Mouse (Mus musculus) cerebellum, postnatal 4 days (tissue): ENCODE measurements around the gene Anapc16.
"Not testable (repeated sequence)": the region's sequence is repeated elsewhere in the genome, so short reads cannot be mapped to it uniquely, and the experiment has no call there.

Experiments
- DNase-seq, 2 experiments: peaks; one replicate each; pipeline ENCODE4 v3.0.0; 2022; ENCODE audit warnings: low spot score in 2 of 2, mixed read lengths in 1 of 2

The Anapc16 gene

DNA sequence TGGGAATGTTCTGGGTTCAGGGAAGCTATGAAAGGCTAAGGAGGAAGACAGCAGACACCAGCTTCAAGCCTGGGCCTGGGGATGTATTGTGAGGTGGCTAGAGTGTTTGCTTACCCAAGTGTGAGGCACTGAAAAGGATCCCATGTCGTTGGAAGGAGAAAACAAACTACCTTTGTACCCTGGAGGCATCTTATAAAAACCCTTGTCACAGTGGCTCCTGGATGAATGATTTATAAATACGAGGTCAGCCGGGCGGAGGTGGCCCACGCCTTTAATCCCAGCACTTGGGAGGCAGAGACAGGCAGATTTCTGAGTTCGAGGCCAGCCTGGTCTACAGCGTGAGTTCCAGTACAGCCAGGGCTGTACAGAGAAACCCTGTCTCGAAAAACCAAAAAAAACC lies 1.3 kb downstream of the Anapc16 start:
- DNase-seq, result not testable (repeated sequence)

DNA sequence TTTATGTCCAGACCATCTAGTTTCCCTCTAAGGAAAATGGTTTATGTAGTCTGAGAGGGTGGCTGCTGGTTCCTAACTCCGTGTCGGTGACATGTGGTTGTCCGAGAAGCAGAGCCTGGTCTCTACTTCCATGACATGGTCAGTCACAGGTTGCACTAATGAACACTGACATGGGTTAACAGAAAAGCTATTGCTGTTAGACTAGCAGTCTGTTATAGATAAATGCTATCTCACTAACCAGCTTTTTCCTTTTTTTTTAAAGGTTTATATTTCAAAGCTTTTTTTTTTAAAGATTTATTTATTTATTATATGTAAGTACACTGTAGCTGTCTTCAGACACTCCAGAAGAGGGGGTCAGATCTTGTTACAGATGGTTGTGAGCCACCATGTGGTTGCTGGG lies 3.9 kb downstream of the Anapc16 start:
- DNase-seq, result no peak

DNA sequence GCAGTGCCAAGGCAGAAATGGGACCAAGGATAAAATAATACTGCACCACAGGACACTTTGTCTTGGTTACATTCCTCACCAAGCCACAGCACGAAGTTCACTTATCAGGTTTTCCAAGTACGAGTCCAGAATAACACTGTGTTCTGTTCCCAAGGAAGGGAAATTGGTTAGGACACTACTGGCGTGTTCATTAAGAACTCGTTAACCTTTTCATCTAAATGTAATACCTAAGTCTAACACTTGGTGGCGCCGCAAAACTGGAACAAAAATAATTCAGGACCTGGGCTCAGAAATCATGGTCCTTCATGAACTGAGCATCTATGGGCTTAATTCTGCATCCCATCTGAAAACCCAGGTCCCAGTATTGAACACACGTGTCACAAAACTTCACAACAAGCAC lies 5.3 kb downstream of the Anapc16 start:
- peak in 1 of 2 experiments; percentile 62 for DNase-seq

DNA sequence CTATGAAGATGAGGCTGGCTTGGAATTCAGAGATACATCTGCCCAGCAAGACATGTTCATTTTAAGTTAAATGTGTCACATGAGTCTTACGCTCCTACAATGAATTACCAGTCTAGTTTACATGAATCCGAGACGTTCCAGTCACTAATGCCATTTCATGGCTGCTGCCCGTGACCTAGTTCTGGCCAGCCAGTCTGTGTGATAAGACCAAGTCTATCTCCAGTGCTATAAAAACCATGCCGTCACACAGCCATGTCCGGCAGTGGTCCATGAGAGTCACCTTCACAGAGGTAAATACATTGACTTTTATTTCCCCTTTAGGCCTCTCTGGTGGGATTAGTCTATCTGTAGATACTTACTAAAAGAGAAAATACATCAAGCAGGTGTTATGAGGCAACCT lies 7.0 kb downstream of the Anapc16 start:
- no peak for DNase-seq

DNA sequence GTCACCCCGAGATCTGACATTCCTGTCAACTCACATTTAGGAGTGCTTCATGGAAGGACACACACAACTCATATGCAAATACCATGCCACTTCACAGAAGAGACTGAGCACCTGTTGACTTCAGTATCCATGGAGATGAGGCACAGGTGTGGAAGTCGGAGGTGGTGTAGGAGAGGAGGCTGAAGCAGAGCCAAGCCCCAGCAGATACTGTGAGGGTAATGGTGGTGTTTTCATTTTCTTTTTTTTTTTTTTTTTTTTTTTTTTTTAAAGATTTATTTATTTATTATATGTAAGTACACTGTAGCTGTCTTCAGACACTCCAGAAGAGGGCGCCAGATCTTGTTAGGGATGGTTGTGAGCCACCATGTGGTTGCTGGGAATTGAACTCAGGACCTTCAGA lies 9.1 kb downstream of the Anapc16 start:
- not testable (repeated sequence) for DNase-seq

DNA sequence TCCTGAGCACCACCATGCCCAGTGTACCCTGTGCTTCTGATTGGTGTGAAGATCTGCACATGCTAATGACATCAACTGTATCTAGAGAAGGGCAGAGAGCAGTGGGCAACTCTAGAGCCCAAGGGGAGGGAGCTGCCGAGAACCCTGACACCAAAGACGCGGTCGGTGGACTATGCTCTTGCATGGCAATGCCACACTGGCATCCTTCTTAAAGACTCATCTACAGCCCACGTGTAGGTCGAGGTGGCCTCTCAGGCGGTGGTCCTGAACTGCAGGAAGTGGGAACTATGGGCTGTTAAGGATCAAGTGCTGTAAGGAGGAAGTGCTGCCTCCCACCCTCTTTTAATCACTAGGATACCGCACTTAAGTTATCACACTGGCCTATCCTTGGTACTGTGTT lies 10.9 kb downstream of the Anapc16 start:
- no peak for DNase-seq

DNA sequence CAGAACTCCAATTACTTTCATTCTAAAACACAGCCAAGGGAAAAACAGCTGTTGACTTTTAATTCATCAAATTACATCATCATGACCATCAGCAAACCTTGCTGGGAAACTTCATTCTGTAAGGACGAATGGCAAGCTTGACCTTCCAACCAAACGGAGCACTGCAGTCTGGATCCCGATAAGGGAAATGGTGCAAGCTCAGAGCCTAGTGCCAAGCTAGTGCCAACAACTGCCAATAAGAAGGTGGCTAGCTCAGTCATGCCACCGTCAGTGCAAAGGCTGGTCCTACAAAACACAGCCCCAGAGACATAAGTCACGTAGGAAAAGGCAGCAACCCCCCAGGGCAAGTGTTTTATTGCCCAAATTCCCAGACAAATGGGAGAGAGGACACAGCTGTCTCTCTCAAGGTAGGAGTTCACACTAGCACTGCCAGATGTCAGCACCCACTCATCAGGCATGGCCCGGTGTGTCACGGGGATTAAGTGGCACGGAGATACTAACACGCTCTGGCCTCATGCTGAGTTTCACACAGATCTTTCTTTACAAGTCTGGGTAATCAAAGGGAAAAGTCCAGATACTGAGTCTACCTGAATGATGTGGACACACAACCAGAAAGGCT lies 11.6 kb downstream of the Anapc16 start:
- DNase-seq, result no peak

DNA sequence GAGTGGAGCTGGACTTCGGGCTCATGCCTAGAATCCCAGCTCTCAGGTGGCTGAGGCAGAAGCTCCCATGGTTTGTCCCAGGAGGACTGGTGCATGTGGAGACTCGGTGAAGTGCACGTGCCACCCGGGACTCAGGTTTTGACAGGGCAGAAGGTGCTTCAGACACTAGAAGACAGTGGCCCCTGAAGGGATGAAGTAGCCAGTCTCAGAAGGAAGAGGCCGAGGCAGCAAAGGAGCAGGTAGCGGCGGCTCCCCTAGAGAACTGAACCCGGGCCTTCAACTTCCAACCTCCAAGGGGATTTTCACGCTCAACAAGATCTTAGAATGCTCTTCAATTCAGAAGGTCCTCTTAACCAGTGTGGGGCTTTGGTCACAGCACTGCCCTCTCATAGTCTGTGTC lies 12.5 kb downstream of the Anapc16 start:
- no peak for DNase-seq

DNA sequence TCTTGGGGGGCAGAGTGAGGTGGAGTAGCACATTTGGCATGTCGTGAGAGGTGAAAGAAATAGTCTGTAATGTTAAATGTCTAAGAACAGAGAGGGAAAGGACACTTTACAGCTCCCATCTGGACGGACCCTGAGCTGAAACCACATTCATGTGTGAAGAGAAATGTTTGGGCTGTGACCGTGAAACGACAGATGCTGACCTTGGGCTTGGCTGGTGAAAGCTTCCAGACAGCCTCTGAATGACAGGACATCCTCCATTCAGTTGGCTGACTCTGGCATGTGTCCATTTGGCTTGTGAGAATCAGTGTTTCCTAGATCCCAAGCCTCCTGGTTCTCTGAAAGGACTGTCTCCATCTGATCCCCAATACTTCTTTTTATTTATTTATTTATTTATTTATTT lies 14.9 kb downstream of the Anapc16 start:
- DNase-seq, result no peak

DNA sequence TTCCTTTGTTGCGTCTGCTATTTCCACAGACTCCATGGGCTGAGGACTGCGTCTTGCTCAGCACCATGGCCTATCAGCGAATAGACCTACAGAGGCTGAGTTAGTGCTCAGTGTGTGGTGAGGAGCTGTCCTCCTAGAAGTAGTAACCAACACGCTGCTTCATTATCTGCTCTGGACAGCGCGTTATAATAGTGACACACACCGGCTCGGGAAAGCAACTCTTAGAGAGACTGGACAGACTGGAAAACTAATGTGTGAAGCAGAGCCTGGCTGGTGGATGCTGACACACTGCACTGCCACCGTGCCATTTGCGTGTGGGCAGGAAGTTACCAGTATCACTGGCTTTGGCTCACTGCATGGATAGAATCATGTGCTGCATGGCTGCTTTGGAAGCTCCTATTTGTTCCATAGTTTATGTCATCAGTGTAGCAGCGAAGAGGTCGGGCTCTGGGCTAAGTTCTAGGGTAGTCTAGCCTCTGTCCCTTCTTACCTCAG lies 20.5 kb downstream of the Anapc16 start:
- no peak for DNase-seq

DNA sequence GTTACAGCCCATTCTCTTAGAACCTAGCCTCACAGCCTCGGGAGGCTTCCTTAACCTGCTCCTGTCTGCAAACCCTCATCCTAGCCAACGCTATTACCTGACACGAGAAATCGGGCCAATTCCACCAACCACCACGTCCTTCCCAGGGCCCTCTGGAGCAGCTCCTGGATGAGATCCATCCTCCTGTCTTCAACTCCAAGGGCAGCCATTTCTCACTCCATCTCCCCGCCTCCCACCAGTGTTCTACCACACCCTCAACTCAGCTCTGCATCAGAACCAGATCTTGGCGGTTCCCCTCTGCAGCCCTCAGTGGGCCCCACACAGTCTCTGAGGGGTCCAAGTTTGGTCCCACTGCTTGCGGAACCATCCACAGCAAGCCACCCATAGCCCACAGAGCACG lies 21.1 kb downstream of the Anapc16 start:
- no peak for DNase-seq

DNA sequence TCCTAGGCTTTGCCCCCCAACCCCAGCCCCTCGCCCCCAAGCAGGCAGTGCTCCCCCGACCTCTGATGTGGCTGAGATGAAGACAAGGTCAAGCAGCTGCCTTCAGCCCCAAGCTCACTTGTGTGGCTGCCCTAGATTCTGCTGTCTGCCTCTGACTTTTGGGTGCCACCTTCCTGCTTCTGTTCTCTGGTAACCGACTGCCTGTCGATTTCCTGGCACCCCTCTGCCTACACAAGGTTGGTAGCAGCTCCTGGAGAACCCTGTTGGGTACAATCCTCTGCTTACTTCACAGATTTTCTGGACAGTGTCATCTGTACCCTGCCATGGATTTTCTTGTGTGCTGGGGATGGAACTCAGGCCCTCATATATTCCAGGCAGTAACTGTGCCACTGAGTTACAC lies 21.6 kb downstream of the Anapc16 start:
- DNase-seq, result no peak

DNA sequence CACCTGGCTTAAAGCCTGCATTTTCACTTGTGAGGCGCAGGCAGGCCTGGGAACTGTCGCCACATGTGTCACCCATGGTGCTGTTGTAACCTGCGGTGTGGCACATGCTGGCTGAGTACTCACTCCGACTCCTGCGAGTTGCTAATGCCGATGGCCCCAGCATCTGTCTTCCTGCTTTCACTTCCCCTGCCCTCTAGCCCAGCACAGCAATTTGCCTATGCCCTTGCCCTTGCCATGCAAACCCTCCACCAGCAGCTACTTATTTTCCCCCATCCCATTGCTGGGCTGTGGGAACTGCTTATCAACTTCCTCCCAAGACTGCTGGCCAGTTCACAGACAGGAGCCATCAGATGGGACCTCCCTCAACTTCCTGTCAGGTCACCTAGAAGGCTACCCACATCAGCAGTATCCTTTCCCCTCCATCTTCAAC lies 22.1 kb downstream of the Anapc16 start:
- DNase-seq, result no peak

DNA sequence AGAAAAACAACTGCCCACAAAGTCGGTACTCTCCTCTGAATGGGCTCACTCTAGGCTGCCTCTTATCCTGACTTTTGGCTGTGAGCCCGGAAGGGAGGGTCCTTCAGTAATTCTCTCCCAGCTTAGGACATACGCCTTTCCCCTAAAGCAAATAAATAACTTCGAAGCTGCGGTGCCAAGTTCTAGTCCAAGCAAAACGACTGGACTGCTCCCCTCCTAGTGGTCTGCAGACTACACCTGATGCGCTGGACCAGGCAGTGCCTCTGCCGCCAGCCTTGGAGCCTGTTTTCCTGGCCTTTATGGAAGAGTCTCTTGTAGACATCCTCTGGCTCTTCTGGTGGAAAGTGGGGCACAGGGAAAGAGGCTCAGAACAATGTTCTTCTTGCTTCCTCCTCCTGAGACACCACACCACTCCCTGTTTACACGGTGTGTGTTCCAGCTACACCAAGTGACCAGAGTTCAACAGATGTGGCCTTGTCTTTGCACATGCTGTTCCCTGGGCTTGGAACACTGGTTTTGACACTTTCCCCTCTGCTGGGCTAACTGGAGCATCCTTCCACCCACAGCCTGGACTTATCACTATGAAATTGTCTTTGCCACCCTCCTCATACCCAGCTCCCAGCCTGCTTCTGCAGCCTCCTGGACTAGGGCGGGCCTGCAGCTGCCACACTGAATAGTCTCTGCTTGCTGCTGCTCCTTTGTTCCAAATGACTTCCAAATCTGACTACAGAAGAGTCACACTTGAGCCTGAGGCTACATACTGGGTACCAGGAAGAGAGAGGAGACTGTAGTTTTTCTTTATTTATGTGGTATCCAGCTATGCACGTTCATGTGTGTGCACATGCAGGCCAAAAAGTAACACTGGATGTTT lies 23.8 kb downstream of the Anapc16 start:
- peak in 1 of 2 experiments; percentile 51 for DNase-seq

DNA sequence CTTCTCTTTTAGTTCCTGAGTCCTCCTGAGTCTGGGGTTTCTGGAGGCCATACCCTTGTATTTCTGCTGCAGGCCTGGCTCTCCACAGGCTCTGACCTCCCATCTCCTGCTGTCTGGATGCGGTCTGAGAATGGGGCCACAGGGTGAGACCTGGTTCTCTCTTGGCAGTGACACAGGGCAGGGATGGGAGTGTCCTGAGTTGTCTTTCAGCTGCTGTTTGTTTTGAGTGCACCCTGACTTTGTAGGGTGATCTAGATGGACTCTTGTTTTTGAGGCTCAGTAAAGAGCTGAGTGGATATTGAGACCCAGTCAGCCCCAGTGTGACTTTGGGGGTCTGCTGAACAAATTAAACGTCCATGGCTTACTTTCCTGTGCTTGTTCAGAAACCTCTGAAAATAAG lies 24.5 kb downstream of the Anapc16 start:
- DNase-seq, result no peak

DNA sequence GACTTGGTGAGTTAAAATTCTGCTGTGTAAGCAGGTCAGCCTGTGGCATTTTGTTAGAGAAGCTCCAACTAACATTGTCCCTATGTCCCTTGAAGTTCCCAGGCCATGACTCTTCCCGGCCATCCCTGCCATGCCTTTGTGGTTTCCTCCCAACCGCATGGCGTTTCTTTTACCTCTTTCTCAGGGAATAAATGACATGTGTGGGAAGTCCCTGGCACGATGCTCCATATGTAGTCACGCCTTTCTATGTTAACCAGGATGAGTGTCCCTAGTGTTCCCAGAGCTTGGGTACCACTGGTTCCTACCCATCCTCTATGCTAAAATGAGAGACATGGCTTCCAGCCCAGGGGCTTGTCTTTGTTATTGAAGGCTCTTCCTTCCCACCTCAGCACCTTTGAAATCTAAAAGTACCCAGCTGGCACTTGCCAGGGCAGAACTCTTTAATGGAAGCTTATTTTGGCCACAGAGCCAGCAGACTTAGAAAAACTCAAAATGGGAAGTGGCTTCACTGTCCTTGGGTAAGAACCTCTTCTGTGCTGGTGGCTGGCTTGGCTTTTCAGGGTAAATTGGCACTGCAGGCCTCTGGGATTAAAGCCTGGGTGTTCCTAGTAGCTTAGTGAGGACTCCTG lies 25.1 kb downstream of the Anapc16 start:
- DNase-seq, result no peak

DNA sequence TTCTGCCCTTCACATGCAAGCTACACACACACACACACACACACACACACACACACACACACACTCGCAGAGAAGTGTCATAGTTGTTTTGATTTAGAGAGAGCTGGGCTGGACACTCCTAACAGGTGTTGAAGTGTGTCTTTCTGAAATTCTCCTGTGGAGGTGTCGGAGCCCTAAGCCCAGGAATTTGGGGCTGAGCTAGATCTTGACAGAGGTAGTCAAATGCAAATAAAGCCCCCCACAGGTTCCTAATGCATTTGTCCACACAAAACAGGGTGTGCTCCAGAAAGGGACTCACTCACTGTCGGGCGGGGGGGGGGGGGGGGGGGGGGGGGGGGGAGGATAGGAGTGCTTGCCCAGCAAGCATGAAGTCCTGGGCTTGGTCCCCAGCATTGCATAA lies 25.8 kb downstream of the Anapc16 start:
- DNase-seq, result no peak

DNA sequence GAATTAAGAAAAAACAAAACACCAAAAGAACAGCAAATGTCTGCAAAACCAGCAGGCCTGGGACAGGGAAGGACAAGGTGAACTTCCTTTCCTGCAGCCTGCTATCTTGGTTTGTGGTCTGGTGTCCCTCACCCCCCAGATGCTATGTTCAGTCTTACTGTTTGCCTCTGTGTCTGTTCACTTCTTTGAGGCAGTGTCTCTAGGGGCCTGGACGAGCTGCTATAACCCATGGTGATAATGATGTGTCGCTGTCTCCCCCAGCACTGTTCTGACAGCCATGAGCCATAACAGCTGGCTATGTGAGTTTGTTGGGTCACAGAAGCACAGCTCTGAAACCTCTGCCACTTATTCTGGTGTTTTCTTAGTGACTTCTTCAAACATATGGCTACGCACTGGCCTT lies 28.1 kb downstream of the Anapc16 start:
- no peak for DNase-seq

DNA sequence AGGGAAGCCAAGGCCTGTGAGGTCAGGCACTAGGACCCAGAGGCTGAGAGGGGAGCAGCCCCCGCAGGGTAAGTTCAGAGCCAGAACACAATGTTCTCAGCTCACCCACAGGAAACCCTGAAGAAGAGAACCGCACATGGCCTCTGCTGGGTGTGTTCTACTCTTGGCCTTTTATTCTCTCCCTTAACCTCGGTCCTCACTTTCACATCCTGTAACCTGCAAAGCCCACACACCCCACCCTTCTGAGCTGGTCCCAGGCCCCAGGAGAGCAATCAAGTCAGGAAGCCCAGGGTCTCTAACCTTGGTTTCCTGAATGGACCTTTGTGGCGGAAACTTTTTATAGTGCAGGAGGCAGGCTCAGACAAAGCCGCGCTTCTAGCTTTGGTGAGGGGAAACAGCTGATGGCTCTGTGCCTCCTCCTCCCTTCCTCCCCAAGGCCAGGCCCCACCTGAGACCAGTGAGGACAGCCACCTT lies 28.7 kb downstream of the Anapc16 start:
- DNase-seq, result no peak

DNA sequence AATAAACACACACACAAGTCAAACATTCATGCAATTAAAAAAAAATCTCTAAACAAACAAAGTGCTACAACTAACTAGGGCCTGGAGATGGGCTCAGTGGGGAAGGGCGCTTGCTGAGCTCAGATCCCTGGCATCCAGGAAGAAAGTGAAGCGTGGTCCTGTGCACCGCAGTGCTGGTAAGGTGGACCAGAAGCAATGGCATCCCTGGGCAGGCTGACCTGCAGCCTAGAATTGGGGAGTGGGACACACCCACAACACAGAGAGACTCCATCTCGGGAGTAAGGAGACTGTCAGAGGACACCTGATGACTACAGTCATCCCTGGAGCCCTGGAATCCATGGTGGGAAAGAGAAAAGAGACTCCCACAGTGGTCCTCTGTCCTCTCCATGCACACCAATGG lies 29.5 kb downstream of the Anapc16 start:
- no peak for DNase-seq

DNA sequence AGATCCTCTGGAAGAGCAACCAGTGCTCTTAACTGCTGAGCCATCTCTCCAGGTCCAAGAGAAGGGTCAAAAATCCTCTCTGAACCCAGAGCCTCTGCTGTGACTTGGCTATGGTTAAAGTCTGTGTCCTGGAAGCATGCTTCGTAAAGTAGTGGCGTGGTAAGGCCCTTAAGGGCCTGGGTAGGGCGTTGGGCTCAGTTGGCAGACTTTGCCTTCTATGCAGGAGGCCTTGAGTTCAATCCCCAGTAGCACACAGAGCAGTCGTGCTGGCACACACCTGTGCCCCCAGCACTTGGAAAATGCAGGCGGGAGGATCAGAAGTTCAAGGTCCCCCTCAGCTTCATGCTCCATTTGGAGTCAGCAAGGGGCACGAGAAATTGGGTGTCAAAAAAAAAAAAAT lies 29.9 kb downstream of the Anapc16 start:
- no peak for DNase-seq

DNA sequence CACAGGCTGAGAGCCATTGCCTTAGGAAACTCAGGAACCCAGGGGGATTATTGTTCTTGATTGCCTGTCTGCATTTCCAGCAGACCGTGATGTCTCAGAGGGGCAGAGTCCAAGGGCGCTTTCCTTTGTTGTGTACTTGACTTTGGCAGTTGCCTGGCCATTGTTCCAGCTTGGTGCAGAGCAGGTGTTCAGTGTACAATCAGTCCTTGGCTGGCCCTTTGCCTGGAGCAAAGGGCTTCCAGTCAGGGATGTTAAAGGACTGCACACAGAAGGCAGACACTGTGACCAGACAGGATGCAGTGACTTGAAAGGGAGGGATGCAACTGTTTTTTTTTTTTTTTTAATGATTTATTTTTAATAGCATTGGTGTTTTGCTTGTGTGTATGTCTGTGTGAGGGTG lies 30.4 kb downstream of the Anapc16 start:
- DNase-seq, result no peak

DNA sequence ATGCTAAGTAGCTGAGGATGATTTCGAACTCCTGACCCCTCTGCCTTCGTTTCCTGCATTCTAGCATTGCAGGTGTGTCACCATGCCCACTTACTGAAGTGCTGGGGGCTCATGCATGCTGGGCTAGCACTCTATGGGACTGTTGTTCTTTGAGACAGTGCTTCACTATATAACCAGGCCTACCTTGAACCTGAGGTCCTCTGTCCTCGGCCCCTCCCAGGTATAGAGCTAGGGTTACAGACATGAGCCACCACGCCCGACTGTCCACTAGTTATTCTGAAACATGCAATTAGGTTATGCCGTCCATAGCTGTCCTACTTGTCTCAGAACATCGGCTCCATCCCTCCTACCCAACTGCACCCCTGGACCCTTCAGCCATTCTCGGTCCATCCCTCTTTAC lies 31.1 kb downstream of the Anapc16 start:
- no peak for DNase-seq
